Mouse (Mus musculus) Patski (cell line): ENCODE measurements around the gene Gm20696. TPM values are rescaled to one million over a fixed set of nuclear protein-coding genes. Genes with fewer than 3 reads are reported as not detected.

ENCODE experiments used
- ATAC-seq: fragments of 100-300 bp; one replicate; pipeline ENCODE4 v1.8.0; 2021
- CTCF ChIA-PET: fragments of 350-600 bp; sonication (Branson Sonifier 250); formaldehyde crosslinking; loops from one replicate; lab custom pipeline; 2022; ENCODE audit warnings: inconsistent platforms; lab: Charles Lee
- POLR2A ChIA-PET: fragments of 350-600 bp; sonication (Branson Sonifier 250); formaldehyde crosslinking; loops from one replicate; lab custom pipeline; 2022; ENCODE audit warnings: antibody characterized with exemption, inconsistent platforms; lab: Charles Lee
- DNase-seq: peaks from one replicate; pipeline ENCODE4 v3.0.0-alpha.2; 2011; ENCODE audit warnings: low read depth, low spot score
- H3K27me3 ChIP-seq: fragments of 371-371 bp; one replicate; pipeline ENCODE4 v1.5.1; 2021
- CTCF ChIP-seq: fragments of 100-300 bp; IDR thresholded peaks from one replicate; pipeline ENCODE4 v1.5.1; 2021
- in situ Hi-C: fragments of 300-500 bp; cut with MboI; formaldehyde crosslinking; loops from 3 replicates; pipeline ENCODE4 v1.11.1; 2018; ENCODE audit warnings: low pct_unique_long_range_greater_than_20kb, mixed read lengths
- polyA plus RNA-seq: library from polyadenylated mRNA; unstranded; gene quantifications from one replicate; pipeline ENCODE4 v1.2.3, GENCODE M21; 2021

The Gm20696 gene
- polyA plus RNA-seq, 1 experiment from 2014 or later = 0.15 TPM

GRCm38 (mm10) chr6:99625306-99625705 lies 41.3 kb downstream of the Gm20696 start:
- no peaks in the 10 kb centered on the region for H3K27me3 ChIP-seq
- no peak for DNase-seq
- TF ChIP-seq CTCF = no peak
- POLR2A ChIA-PET = no interaction called here
- in situ Hi-C loops = no loop called here
- CTCF ChIA-PET = no interaction called here
- ATAC-seq = no peak

GRCm38 (mm10) chr6:99624542-99624941 lies 42.1 kb downstream of the Gm20696 start:
- DNase-seq = no peak
- POLR2A ChIA-PET = no interaction called here
- no peaks in the 10 kb centered on the region for H3K27me3 ChIP-seq
- no peak for TF ChIP-seq CTCF
- CTCF ChIA-PET = no interaction called here
- in situ Hi-C loops = no loop called here
- no peak for ATAC-seq

- ChIA-PET POLR2A (no interaction called here), CTCF (interaction anchor here (1.3 kb wide), 1 partner anchor 10 kb away, joined by 3 read pairs; no protein-coding TSS in a partner anchor)
- in situ Hi-C loops = no loop called here
- no peaks in the 10 kb centered on the region for H3K27me3 ChIP-seq
- TF ChIP-seq CTCF = no peak
- ATAC-seq (no peak), DNase-seq (no peak)
Measured at GRCm38 (mm10) chr6:99623641-99624040, 43.0 kb downstream of the Gm20696 start.

- in situ Hi-C loops = no loop called here
- ATAC-seq = no peak
- DNase-seq = no peak
- no peak for TF ChIP-seq CTCF
- no peaks in the 10 kb centered on the region for H3K27me3 ChIP-seq
- ChIA-PET POLR2A (no interaction called here), CTCF (no interaction called here)
Measured at GRCm38 (mm10) chr6:99621167-99621566, 45.4 kb downstream of the Gm20696 start.

- no peaks in the 10 kb centered on the region for H3K27me3 ChIP-seq
- DNase-seq (no peak), ATAC-seq (no peak)
- POLR2A ChIA-PET = no interaction called here
- TF ChIP-seq CTCF = no peak
- in situ Hi-C loops = no loop called here
- CTCF ChIA-PET = no interaction called here
Measured at GRCm38 (mm10) chr6:99620471-99620870, 46.1 kb downstream of the Gm20696 start.

- POLR2A ChIA-PET = no interaction called here
- ATAC-seq = no peak
- no peak for DNase-seq
Measured at GRCm38 (mm10) chr6:99619964-99620363, 46.6 kb downstream of the Gm20696 start.

GRCm38 (mm10) chr6:99619466-99619865 lies 47.1 kb downstream of the Gm20696 start:
- H3K27me3 ChIP-seq = no peaks in the 10 kb centered on the region
- ChIA-PET CTCF (no interaction called here), POLR2A (no interaction called here)
- DNase-seq (no peak), ATAC-seq (no peak)
- in situ Hi-C loops = no loop called here
- TF ChIP-seq CTCF = no peak

More at GRCm38 (mm10) chr6:99619964-99620363, 46.6 kb downstream of the Gm20696 start:
- no peak for TF ChIP-seq CTCF
- H3K27me3 ChIP-seq = no peaks in the 10 kb centered on the region
- CTCF ChIA-PET = no interaction called here
- in situ Hi-C loops = no loop called here

GRCm38 (mm10) chr6:99617867-99618266 lies 48.7 kb downstream of the Gm20696 start:
- CTCF ChIA-PET = interaction anchor here (1.0 kb wide), 1 partner anchor 83 kb away, joined by 3 read pairs; no protein-coding TSS in a partner anchor
- ATAC-seq = no peak
- no peaks in the 10 kb centered on the region for H3K27me3 ChIP-seq
- no peak for TF ChIP-seq CTCF
- DNase-seq = no peak
- in situ Hi-C loops = no loop called here
- POLR2A ChIA-PET = no interaction called here

- no peaks in the 10 kb centered on the region for H3K27me3 ChIP-seq
- ChIA-PET CTCF (interaction anchor here (1.0 kb wide), 1 partner anchor 83 kb away, joined by 3 read pairs; no protein-coding TSS in a partner anchor), POLR2A (no interaction called here)
- no peak for TF ChIP-seq CTCF
- in situ Hi-C loops = no loop called here
- DNase-seq (no peak), ATAC-seq (no peak)
Measured at GRCm38 (mm10) chr6:99617415-99617814, 49.2 kb downstream of the Gm20696 start.

- ChIA-PET POLR2A (no interaction called here), CTCF (interaction anchor here (1.3 kb wide), 1 partner anchor 12 kb away, joined by 3 read pairs; no protein-coding TSS in a partner anchor)
- TF ChIP-seq CTCF = no peak
- H3K27me3 ChIP-seq = no peaks in the 10 kb centered on the region
- in situ Hi-C loops = no loop called here
- ATAC-seq (no peak), DNase-seq (no peak)
Measured at GRCm38 (mm10) chr6:99615272-99615751, 51.3 kb downstream of the Gm20696 start.

GRCm38 (mm10) chr6:99614566-99615271 lies 51.9 kb downstream of the Gm20696 start:
- ATAC-seq (no peak), DNase-seq (no peak)
- CTCF ChIA-PET = interaction anchor here (1.0 to 1.3 kb wide), 2 partner anchors 8 to 11 kb away, joined by 3 read pairs; no protein-coding TSS in a partner anchor
- H3K27me3 ChIP-seq = no peaks in the 10 kb centered on the region
- POLR2A ChIA-PET = no interaction called here
- TF ChIP-seq CTCF = no peak
- in situ Hi-C loops = no loop called here
